Mouse (Mus musculus) B cell, adult (primary cell): ENCODE measurements around the gene Bdkrb1. TPM values are rescaled to one million over a fixed set of nuclear protein-coding genes. Genes with fewer than 3 reads are reported as not detected.

Experiments used
- total RNA-seq: library from RNA; stranded (reverse); gene quantifications from 4 replicates; pipeline ENCODE4 v1.2.4, GENCODE M21; 2023; ENCODE audit not compliant: inconsistent age

The Bdkrb1 gene
- 0.54 TPM in 1 of 4 replicates, not detected in the others for total RNA-seq

GRCm38 (mm10) chr12:105602581-105603210 is at the start of gene Bdkrb1:
Gene Bdkrb1, plus strand, starts transcription at chr12:105603085.

DNA sequence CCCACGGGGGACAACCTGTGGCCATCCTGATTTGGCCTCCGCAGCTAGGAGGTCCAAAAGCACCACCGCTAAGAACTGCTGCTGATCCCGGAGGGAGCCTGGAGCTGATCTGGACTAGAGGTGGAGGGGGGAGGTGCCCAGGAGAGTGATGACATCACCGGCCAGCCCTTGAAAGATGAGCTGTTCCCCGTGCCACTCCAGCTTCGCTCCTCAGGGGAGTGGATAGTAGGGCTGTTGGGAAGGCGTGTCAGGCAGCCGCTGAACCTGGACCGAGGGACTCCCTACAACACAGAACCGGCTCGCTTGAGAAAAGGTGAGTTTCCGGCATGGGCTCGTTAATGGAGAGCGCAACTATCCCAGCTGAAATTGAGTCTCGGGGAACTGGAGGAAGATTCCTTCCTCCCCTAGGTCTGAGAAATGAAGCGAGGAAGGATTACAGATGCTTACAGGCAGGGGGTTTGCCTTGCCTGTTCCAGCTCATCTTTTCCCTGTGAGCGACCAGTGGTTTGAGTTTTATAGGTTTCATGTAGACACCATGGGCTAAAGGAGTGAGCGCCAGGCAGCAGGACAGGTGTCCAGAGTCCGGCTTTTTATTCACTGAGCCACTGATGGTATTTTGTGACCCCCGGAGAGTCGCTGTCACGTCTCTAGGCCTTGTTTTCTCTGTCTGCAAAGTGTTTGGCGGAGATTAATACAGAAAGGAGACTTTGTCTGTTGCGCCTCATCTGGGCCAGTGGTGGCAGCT is 39.8 kb upstream of the Bdkrb1 start, which contains the start of gene Bdkrb2:
Gene Bdkrb2 (plus strand): TSS at position 291 of the 745 bp plus-strand sequence.

Other genes with a start within 250 kb of the Bdkrb1 start
- not detected in 4 replicates for gene D430019H16Rik, start 149.2 kb upstream of the Bdkrb1 start, total RNA-seq
- gene Bdkrb2, start 39.9 kb upstream of the Bdkrb1 start, total RNA-seq: not detected in 4 replicates
- 10.3 to 16.0 TPM (median 11.3 TPM) in 4 replicates for gene Gskip, start 81.7 kb downstream of the Bdkrb1 start, total RNA-seq
- 37.6 to 41.8 TPM (median 39.6 TPM) in 4 replicates for gene Atg2b, start 82.1 kb downstream of the Bdkrb1 start, total RNA-seq
- gene Ak7, start 102.9 kb downstream of the Bdkrb1 start, total RNA-seq: 0.22 TPM in 2 of 4 replicates, not detected in the others
- gene Papola, start 181.6 kb downstream of the Bdkrb1 start, total RNA-seq: 182 to 195 TPM (median 186 TPM) in 4 replicates